Comparison of ENCODE assay signal across 26 mouse cellular contexts in the genomic region with DNA sequence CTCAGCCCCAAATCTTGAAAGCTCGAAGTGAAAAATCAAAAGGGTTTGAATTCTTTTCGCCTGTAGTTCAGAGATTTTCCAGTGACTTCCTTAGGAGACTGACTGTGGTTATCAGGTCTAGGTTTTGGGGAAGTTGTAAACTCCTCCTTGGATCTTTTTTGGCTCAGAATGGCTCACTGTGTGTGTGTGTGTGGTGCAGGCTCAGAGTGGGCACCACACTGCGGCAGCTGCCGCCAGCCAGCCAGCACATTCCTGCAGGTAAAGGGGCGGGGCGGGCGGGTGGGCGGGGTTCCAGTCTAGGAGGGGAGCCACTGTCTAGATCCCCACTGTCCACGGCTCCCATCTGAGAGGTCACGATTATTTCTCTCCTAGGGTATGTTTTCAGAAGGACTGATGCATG. TPM values are rescaled to one million over a fixed set of nuclear protein-coding genes. Genes with fewer than 3 reads are reported as not detected.
DNase-seq lines count a peak whose midpoint lies in the region; ATAC-seq lines count a peak whose summit lies in the region.
"Had no signal": no experiment of that assay in that cellular context is flagged by ENCODE, and none has a peak within 500 bp of the region (broad histone marks: within the 10 kb centered on the region; RNA-seq: fewer than 3 reads in every experiment).

No protein-coding gene starts in this region.

- peak; percentile 39; the same call in 1 of the 2 replicates for ATAC-seq in frontal cortex, adult (ENCODE audit: low TSS enrichment)
- peak; percentile 41; the same call in 1 of the 2 replicates for ATAC-seq in lung, embryonic 16.5 days (ENCODE audit: low read depth)
- peak; percentile 23; the same call in 1 of the 2 replicates for ATAC-seq in intestine, embryonic 14.5 days (replicated peaks; ENCODE audit: low FRiP score, low TSS enrichment, low read depth)
- ATAC-seq: CD4-positive, CD25-positive, alpha-beta regulatory T cell, adult 4 months; liver, embryonic 12.5 days had no signal

- no peaks in the 10 kb centered on the region for H3K27me3 ChIP-seq in lung, embryonic 16.5 days (ENCODE audit: control insufficient read depth, insufficient read depth, low read depth, low read length)
- H3K27me3 ChIP-seq in intestine, embryonic 14.5 days (replicated peaks; ENCODE audit: control insufficient read depth, insufficient read depth, low read length), result no peaks in the 10 kb centered on the region
- H3K27me3 ChIP-seq: heart, embryonic 13.5 days; hindbrain, embryonic 15.5 days; liver, embryonic 12.5 days; neural tube, embryonic 12.5 days had no signal

- no peaks in the 10 kb centered on the region for H3K9me3 ChIP-seq in lung, embryonic 16.5 days (ENCODE audit: control insufficient read depth, low read length)
- no peaks in the 10 kb centered on the region for H3K9me3 ChIP-seq in intestine, embryonic 14.5 days (ENCODE audit: control insufficient read depth, low read length)
- H3K9me3 ChIP-seq: heart, embryonic 13.5 days; hindbrain, embryonic 15.5 days; liver, embryonic 12.5 days had no signal

- no peak overlapping the region for H3K27ac ChIP-seq in lung, embryonic 16.5 days (ENCODE audit: low read length)
- H3K27ac ChIP-seq in intestine, embryonic 14.5 days (ENCODE audit: low read depth), result no peak overlapping the region
- H3K27ac ChIP-seq: forebrain, embryonic 10.5 days; heart, embryonic 13.5 days; hindbrain, embryonic 15.5 days; liver, embryonic 12.5 days; neural tube, embryonic 12.5 days had no signal

- H3K36me3 ChIP-seq in lung, embryonic 16.5 days (ENCODE audit: control insufficient read depth, insufficient read depth, low read length), result no peaks in the 10 kb centered on the region
- no peaks in the 10 kb centered on the region for H3K36me3 ChIP-seq in intestine, embryonic 14.5 days (ENCODE audit: control insufficient read depth, insufficient read depth, low read length)
- H3K36me3 ChIP-seq: forebrain, embryonic 10.5 days; heart, embryonic 13.5 days; liver, embryonic 12.5 days; neural tube, embryonic 12.5 days had no signal

- H3K4me2 ChIP-seq in lung, embryonic 16.5 days (ENCODE audit: low read depth, low read length), result peak overlapping the region; percentile 26; the same call in 1 of the 2 replicates
- no peak overlapping the region for H3K4me2 ChIP-seq in intestine, embryonic 14.5 days (ENCODE audit: low read length)
- H3K4me2 ChIP-seq: heart, embryonic 13.5 days; hindbrain, embryonic 15.5 days; liver, embryonic 12.5 days; midbrain, embryonic 11.5 days; neural tube, embryonic 12.5 days had no signal

- WGBS in lung, embryonic 16.5 days, result 9% methylated on average over 10 of the region's 10 CpGs
- 25% methylated on average over 10 of the region's 10 CpGs for WGBS in intestine, embryonic 14.5 days

- no peaks in the 10 kb centered on the region for H3K4me1 ChIP-seq in lung, embryonic 16.5 days (replicated peaks; ENCODE audit: control insufficient read depth, insufficient read depth, low read length)
- H3K4me1 ChIP-seq in intestine, embryonic 14.5 days (replicated peaks; ENCODE audit: control insufficient read depth, insufficient read depth, low read length), result no peaks in the 10 kb centered on the region
- H3K4me1 ChIP-seq: hindbrain, embryonic 15.5 days; neural tube, embryonic 12.5 days had no signal

- no peak overlapping the region for H3K4me3 ChIP-seq in lung, embryonic 16.5 days (ENCODE audit: low read length)
- H3K4me3 ChIP-seq in intestine, embryonic 14.5 days (ENCODE audit: low read depth, low read length), result no peak overlapping the region
- H3K4me3 ChIP-seq: forebrain, embryonic 10.5 days; heart, embryonic 13.5 days; hindbrain, embryonic 15.5 days; left cerebral cortex, adult 2 months; liver, embryonic 12.5 days; neural tube, embryonic 12.5 days had no signal

- no peak overlapping the region for H3K9ac ChIP-seq in lung, embryonic 16.5 days (ENCODE audit: low read length)
- H3K9ac ChIP-seq in intestine, embryonic 14.5 days (ENCODE audit: low read length), result no peak overlapping the region
- H3K9ac ChIP-seq: heart, embryonic 13.5 days; hindbrain, embryonic 15.5 days; liver, embryonic 12.5 days; neural tube, embryonic 12.5 days had no signal

- no peak for DNase-seq in frontal cortex, postnatal 14 days (ENCODE audit: low spot score in 2 of 2)
- no peak for DNase-seq in lung, postnatal 36 days
- no peak for DNase-seq in intestine, embryonic 14.5 days (ENCODE audit: low spot score)
- peak; percentile 31 for DNase-seq in telencephalon, adult 2 months (ENCODE audit: low read depth, low spot score)
- DNase-seq in urinary bladder, postnatal 14 days (ENCODE audit: low spot score), result no peak
- no peak for DNase-seq in adrenal gland, postnatal 10 days
- DNase-seq: adrenal gland, postnatal 36 days; cerebellum, adult 18-20 months; cerebellum, postnatal 25 days; heart, postnatal 36 days; kidney, adult 8-10 months; kidney, postnatal 4 days; layer of hippocampus, adult 9-11 months; thymus, postnatal 4 days had no signal

RNA-seq across cellular contexts. Expression of gene Rsph10b, which starts 8.8 kb away (rescaled TPM):
- 1.8 and 2.1 TPM in 2 replicates for polyA plus RNA-seq in lung, embryonic 16.5 days (2015; fragmentation: Nextera tagmentation; extraction: Ambion mirVana)
- 0.85 and 1.2 TPM in 2 replicates for polyA plus RNA-seq in intestine, embryonic 14.5 days (2014; fragmentation: Nextera tagmentation; extraction: Ambion mirVana)
- total RNA-seq in adrenal gland, postnatal 10 days (2021), result 1 to 10 TPM in 1 of 2 experiments, under 1 TPM in 1; 0.78 to 1.2 TPM

RNA-seq across cellular contexts. Expression of gene Gm42421, which starts 13.6 kb away (rescaled TPM):
- polyA plus RNA-seq in lung, embryonic 16.5 days (2015; fragmentation: Nextera tagmentation; extraction: Ambion mirVana), result 1.0 TPM in 1 of 2 replicates, not detected in the other
- polyA plus RNA-seq in intestine, embryonic 14.5 days (2014; fragmentation: Nextera tagmentation; extraction: Ambion mirVana), result 0.27 and 0.72 TPM in 2 replicates
- total RNA-seq in adrenal gland, postnatal 10 days (2021), result not detected
- total RNA-seq: gastrocnemius, adult 8-10 months; heart, postnatal 36 days had no signal
- polyA plus RNA-seq: small intestine, adult 2 months had no signal

RNA-seq across cellular contexts. Expression of gene Pms2, which starts 31.8 kb away (rescaled TPM):
- 22.4 and 25.9 TPM in 2 replicates for polyA plus RNA-seq in lung, embryonic 16.5 days (2015; fragmentation: Nextera tagmentation; extraction: Ambion mirVana)
- polyA plus RNA-seq in intestine, embryonic 14.5 days (2014; fragmentation: Nextera tagmentation; extraction: Ambion mirVana), result 24.6 and 30.6 TPM in 2 replicates
- total RNA-seq in adrenal gland, postnatal 10 days (2021), result 10 to 100 TPM in 1 of 2 experiments, 1 to 10 TPM in 1; 8.8 to 12.5 TPM

RNA-seq across cellular contexts. Expression of gene Aimp2, which starts 31.9 kb away (rescaled TPM):
- polyA plus RNA-seq in lung, embryonic 16.5 days (2015; fragmentation: Nextera tagmentation; extraction: Ambion mirVana), result 79.8 and 81.7 TPM in 2 replicates
- polyA plus RNA-seq in intestine, embryonic 14.5 days (2014; fragmentation: Nextera tagmentation; extraction: Ambion mirVana), result 121 and 123 TPM in 2 replicates
- 10 to 100 TPM; 34.3 to 38.6 TPM for total RNA-seq in adrenal gland, postnatal 10 days (2021)

RNA-seq across cellular contexts. Expression of gene Ankrd61, which starts 44.1 kb away (rescaled TPM):
- 0.35 and 0.36 TPM in 2 replicates for polyA plus RNA-seq in lung, embryonic 16.5 days (2015; fragmentation: Nextera tagmentation; extraction: Ambion mirVana)
- polyA plus RNA-seq in intestine, embryonic 14.5 days (2014; fragmentation: Nextera tagmentation; extraction: Ambion mirVana), result 0.20 and 0.23 TPM in 2 replicates
- total RNA-seq in adrenal gland, postnatal 10 days (2021), result not detected
- total RNA-seq: adrenal gland, postnatal 36 days; heart, postnatal 36 days; left cerebral cortex, adult 2 months had no signal
- polyA plus RNA-seq: small intestine, adult 2 months had no signal
